Mouse (Mus musculus): Measurements from ENCODE around the gene Agap2.
"Not testable (repeated sequence)": the region's sequence is repeated elsewhere in the genome, so short reads cannot be mapped to it uniquely, and the experiment has no call there.

Agap2 gene

GRCm38 (mm10) chr10:127132469-127132868 lies 57.4 kb downstream of the Agap2 start:
- ATAC-seq (ENCODE audit: insufficient number of reproducible peaks, low FRiP score, low TSS enrichment), result no peak

- ATAC-seq (ENCODE audit: insufficient number of reproducible peaks, low FRiP score, low TSS enrichment), result not testable (repeated sequence)
These were observed 59.4 kb downstream of the Agap2 start for GRCm38 (mm10) chr10:127134394-127135035.

GRCm38 (mm10) chr10:127135118-127135836 lies 60.2 kb downstream of the Agap2 start:
- no peak for ATAC-seq (ENCODE audit: insufficient number of reproducible peaks, low FRiP score, low TSS enrichment)

GRCm38 (mm10) chr10:127136510-127136909 lies 61.4 kb downstream of the Agap2 start:
- no peak for ATAC-seq (ENCODE audit: insufficient number of reproducible peaks, low FRiP score, low TSS enrichment)

GRCm38 (mm10) chr10:127137896-127138295 lies 62.8 kb downstream of the Agap2 start:
- ATAC-seq (ENCODE audit: insufficient number of reproducible peaks, low FRiP score, low TSS enrichment), result no peak

- ATAC-seq (ENCODE audit: insufficient number of reproducible peaks, low FRiP score, low TSS enrichment), result no peak
These were observed 63.5 kb downstream of the Agap2 start for GRCm38 (mm10) chr10:127138328-127139141.

- no peak for ATAC-seq (ENCODE audit: insufficient number of reproducible peaks, low FRiP score, low TSS enrichment)
These were observed 65.9 kb downstream of the Agap2 start for GRCm38 (mm10) chr10:127140971-127141370.

GRCm38 (mm10) chr10:127141500-127141899 lies 66.4 kb downstream of the Agap2 start:
- no peak for ATAC-seq (ENCODE audit: insufficient number of reproducible peaks, low FRiP score, low TSS enrichment)
